In genomic region chr11:117174924-117175323, GRCm38 (mm10) we compare ENCODE assay signal across 8 mouse cellular contexts. TPM values are rescaled to one million over a fixed set of nuclear protein-coding genes. Genes with fewer than 3 reads are reported as not detected.
A peak's percentile ranks its signal among the peaks of the same experiment; 100 is the strongest.
DNase-seq lines count a peak whose midpoint lies in the region; ATAC-seq and TF ChIP-seq lines count a peak whose summit lies in the region.

No protein-coding gene starts in this region.

- TF ChIP-seq CTCF in hindbrain, postnatal 0 days (IDR thresholded peaks at IDR 0.05; ENCODE audit: low read depth), result no peak

- H3K27ac ChIP-seq in forebrain, embryonic 12.5 days, result peak overlapping the region; percentile 53; the same call in 1 of the 2 replicates
- H3K27ac ChIP-seq in hindbrain, postnatal 0 days, result no peak overlapping the region; the same call in 1 of the 2 replicates
- H3K27ac ChIP-seq in liver, embryonic 15.5 days (replicated peaks), result no peak overlapping the region
- peak overlapping the region; percentile 66 for H3K27ac ChIP-seq in neural tube, embryonic 15.5 days (replicated peaks)

- H3K9ac ChIP-seq in forebrain, embryonic 12.5 days, result no peak overlapping the region
- no peak overlapping the region for H3K9ac ChIP-seq in hindbrain, postnatal 0 days (replicated peaks; ENCODE audit: low read length)
- H3K9ac ChIP-seq in liver, embryonic 15.5 days, result no peak overlapping the region
- H3K9ac ChIP-seq in neural tube, embryonic 15.5 days (replicated peaks), result no peak overlapping the region

- H3K4me1 ChIP-seq in forebrain, embryonic 12.5 days, result peaks cover 13% of the 10 kb centered on the region
- H3K4me1 ChIP-seq in hindbrain, postnatal 0 days (ENCODE audit: insufficient read depth, low read length), result peaks cover 6% of the 10 kb centered on the region; the same call in 1 of the 2 replicates
- peaks cover 7% of the 10 kb centered on the region for H3K4me1 ChIP-seq in liver, embryonic 15.5 days (replicated peaks)
- H3K4me1 ChIP-seq in neural tube, embryonic 15.5 days, result peaks cover 27% of the 10 kb centered on the region

- H3K4me2 ChIP-seq in forebrain, embryonic 12.5 days, result peak overlapping the region; percentile 49
- H3K4me2 ChIP-seq in hindbrain, postnatal 0 days (ENCODE audit: low read depth, low read length), result peak overlapping the region; percentile 35
- H3K4me2 ChIP-seq in liver, embryonic 15.5 days, result peak overlapping the region; percentile 35
- peak overlapping the region; percentile 41 for H3K4me2 ChIP-seq in neural tube, embryonic 15.5 days

- H3K4me3 ChIP-seq in forebrain, embryonic 12.5 days (replicated peaks), result peak overlapping the region; percentile 26
- H3K4me3 ChIP-seq in hindbrain, postnatal 0 days (ENCODE audit: low read length), result no peak overlapping the region
- H3K4me3 ChIP-seq in liver, embryonic 15.5 days (replicated peaks), result peak overlapping the region; percentile 15; the same call in 1 of the 2 replicates
- peak overlapping the region; percentile 3 for H3K4me3 ChIP-seq in neural tube, embryonic 15.5 days (replicated peaks)

- H3K27me3 ChIP-seq in forebrain, embryonic 12.5 days, result peaks cover 8% of the 10 kb centered on the region; the same call in 1 of the 2 replicates
- no peaks in the 10 kb centered on the region for H3K27me3 ChIP-seq in hindbrain, postnatal 0 days (ENCODE audit: insufficient read depth, low read length)
- no peaks in the 10 kb centered on the region for H3K27me3 ChIP-seq in liver, embryonic 15.5 days
- 0 out of 2 replicates have a peak, but pooled peaks cover 3% of the 10 kb centered on the region for H3K27me3 ChIP-seq in neural tube, embryonic 15.5 days (replicated peaks)

- 52% methylated on average over 15 of the region's 15 CpGs for WGBS in forebrain, embryonic 12.5 days
- WGBS in hindbrain, postnatal 0 days, result 46% methylated on average over 15 of the region's 15 CpGs
- 21% methylated on average over 15 of the region's 15 CpGs for WGBS in liver, embryonic 15.5 days (ENCODE audit: insufficient replicate concordance)
- whole genome bisulfite sequencing in neural tube, embryonic 15.5 days, result 43% methylated on average over 15 of the region's 15 CpGs

- no peak for ATAC-seq in forebrain, embryonic 12.5 days (ENCODE audit: low FRiP score)
- ATAC-seq in hindbrain, postnatal 0 days, result no peak
- no peak for ATAC-seq in liver, embryonic 15.5 days (ENCODE audit: insufficient read depth)
- no peak for ATAC-seq in neural tube, embryonic 15.5 days (ENCODE audit: low FRiP score)

- H3K9me3 ChIP-seq in forebrain, embryonic 12.5 days, result no peaks in the 10 kb centered on the region
- H3K9me3 ChIP-seq in hindbrain, postnatal 0 days (ENCODE audit: low read length), result no peaks in the 10 kb centered on the region
- H3K9me3 ChIP-seq in liver, embryonic 15.5 days (replicated peaks), result no peaks in the 10 kb centered on the region
- peaks cover 2% of the 10 kb centered on the region; the same call in 1 of the 2 replicates for H3K9me3 ChIP-seq in neural tube, embryonic 15.5 days (replicated peaks)

- H3K36me3 ChIP-seq in forebrain, embryonic 12.5 days (replicated peaks), result no peaks in the 10 kb centered on the region
- H3K36me3 ChIP-seq in hindbrain, postnatal 0 days (ENCODE audit: insufficient read depth, low read length), result no peaks in the 10 kb centered on the region
- H3K36me3 ChIP-seq in liver, embryonic 15.5 days (replicated peaks), result no peaks in the 10 kb centered on the region
- H3K36me3 ChIP-seq in neural tube, embryonic 15.5 days, result no peaks in the 10 kb centered on the region

- peak; percentile 48 for DNase-seq in urinary bladder, postnatal 25 days (ENCODE audit: low spot score)
- DNase-seq in urinary bladder, adult 2 months (ENCODE audit: low spot score), result no peak
- DNase-seq in hindbrain, postnatal 0 days (ENCODE audit: low spot score), result no peak
- DNase-seq in cerebellum, postnatal 25 days, result no peak
- no peak for DNase-seq in adipocyte (ENCODE audit: low spot score)

RNA-seq across cellular contexts. Expression of gene Sept9, which starts 24.5 kb away (rescaled TPM):
- polyA plus RNA-seq in urinary bladder, adult 2 months (2012; rRNA removed), result 38.4 and 62.8 TPM in 2 replicates
- polyA plus RNA-seq in forebrain, embryonic 12.5 days (2016; fragmentation: Nextera tagmentation; extraction: Ambion mirVana), result 180 and 192 TPM in 2 replicates
- total RNA-seq in hindbrain, postnatal 0 days (2014; rRNA removed), result 111 and 112 TPM in 2 replicates
- polyA plus RNA-seq in hindbrain, postnatal 0 days (2015; fragmentation: Nextera tagmentation; extraction: Ambion mirVana), result 88.8 and 89.8 TPM in 2 replicates
- polyA plus RNA-seq in liver, embryonic 15.5 days (2015; fragmentation: Nextera tagmentation; extraction: Ambion mirVana), result 41.0 and 41.9 TPM in 2 replicates
- polyA plus RNA-seq in neural tube, embryonic 15.5 days (2015; fragmentation: Nextera tagmentation; extraction: Ambion mirVana), result 92.2 and 119 TPM in 2 replicates

RNA-seq across cellular contexts. Expression of gene Sec14l1, which starts 60.0 kb away (rescaled TPM):
- polyA plus RNA-seq in urinary bladder, adult 2 months (2012; rRNA removed), result 65.1 and 67.2 TPM in 2 replicates
- 67.2 and 67.6 TPM in 2 replicates for polyA plus RNA-seq in forebrain, embryonic 12.5 days (2016; fragmentation: Nextera tagmentation; extraction: Ambion mirVana)
- total RNA-seq in hindbrain, postnatal 0 days (2014; rRNA removed), result 69.1 and 74.1 TPM in 2 replicates
- 47.0 and 47.3 TPM in 2 replicates for polyA plus RNA-seq in hindbrain, postnatal 0 days (2015; fragmentation: Nextera tagmentation; extraction: Ambion mirVana)
- 18.0 and 20.4 TPM in 2 replicates for polyA plus RNA-seq in liver, embryonic 15.5 days (2015; fragmentation: Nextera tagmentation; extraction: Ambion mirVana)
- polyA plus RNA-seq in neural tube, embryonic 15.5 days (2015; fragmentation: Nextera tagmentation; extraction: Ambion mirVana), result 52.0 and 52.1 TPM in 2 replicates

Comparison
In these comparisons a context has a peak if more than half of its experiments do, and no peak if none do; other contexts are left out.
1. H3K27ac ChIP-seq: peak in forebrain, embryonic 12.5 days (single experiment) and neural tube, embryonic 15.5 days (single experiment); none in hindbrain, postnatal 0 days (single experiment) and liver, embryonic 15.5 days (single experiment).
2. Peak in every context shown above with its lines, with median percentiles within 50 percentile points of each other: H3K4me2 ChIP-seq.